Mouse (Mus musculus): ENCODE results near the gene Prkaca.

DNA sequence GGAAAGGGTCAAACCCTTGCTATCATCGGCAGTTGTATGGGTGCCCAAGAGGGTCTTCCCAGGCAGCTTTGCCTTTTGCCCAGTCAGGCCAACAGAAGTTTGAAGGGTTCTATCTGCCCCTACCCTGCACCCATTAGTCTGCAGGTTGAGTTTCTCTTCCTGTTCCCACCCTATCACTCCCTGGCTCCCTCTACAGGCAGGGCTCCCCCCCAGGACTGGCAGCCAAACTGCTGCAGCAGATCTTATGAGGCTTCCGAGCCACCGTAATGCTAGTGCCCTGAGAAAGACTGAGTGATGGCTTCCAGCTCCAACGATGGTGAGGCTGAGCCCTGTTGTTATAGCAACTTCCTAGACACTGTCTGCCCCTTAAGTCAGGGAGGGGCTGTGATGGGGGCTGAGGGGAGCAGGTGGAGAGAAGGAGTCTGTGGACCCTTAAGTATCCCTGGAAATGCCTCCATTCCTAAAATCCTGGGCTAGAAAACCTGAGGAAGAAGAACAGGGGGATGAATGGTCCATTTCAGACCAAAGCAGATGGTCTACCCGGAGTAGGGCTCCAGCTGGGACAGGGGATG, 4.1 kb downstream of the Prkaca start:
- TF ChIP-seq SIN3A (IDR thresholded peaks at IDR 0.05; ENCODE audit: low read length) (no peak), CTCF (conservative IDR thresholded peaks at IDR 0.05 in 1 of 2, IDR thresholded peaks at IDR 0.05 in 1 of 2; ENCODE audit: low read depth in 2 of 2, low read length in 2 of 2) (peak in 1 of 2 experiments; percentile 33; a peak in 2 of 4 replicates), UBTF (IDR thresholded peaks at IDR 0.05; ENCODE audit: low read depth, low read length) (no peak), POLR2AphosphoS2 (IDR thresholded peaks at IDR 0.05; ENCODE audit: low read depth, low read length) (no peak), IRF4 (IDR thresholded peaks at IDR 0.05; ENCODE audit: low read depth, low read length) (no peak), MXI1 (IDR thresholded peaks at IDR 0.05; ENCODE audit: low read depth, low read length) (no peak), POLR2A (IDR thresholded peaks at IDR 0.05; ENCODE audit: low read depth, low read length) (no peak), ZC3H11A (IDR thresholded peaks at IDR 0.05; ENCODE audit: low read depth, low read length) (no peak)
